Mouse (Mus musculus) liver, adult 2 months (tissue): ENCODE results near the gene Tmem9. TPM values are rescaled to one million over a fixed set of nuclear protein-coding genes. Genes with fewer than 3 reads are reported as not detected.

Source experiments
- DNase-seq: peaks from one replicate; pipeline ENCODE4 v3.0.0-alpha.2; 2011; ENCODE audit warnings: low read depth, low spot score; ENCODE audit errors: extremely low read depth
- H3K27ac ChIP-seq: fragments of 200-500 bp; replicated peaks from 2 replicates; pipeline ENCODE4 v1.5.1; 2012; ENCODE audit warnings: low read depth, mild to moderate bottlenecking, control low read depth, inconsistent platforms, low read length; ENCODE audit not compliant: insufficient read depth
- H3K27me3 ChIP-seq: fragments of 200-500 bp; 2 replicates; pipeline ENCODE4 v1.6.1; 2012; ENCODE audit warnings: mild to moderate bottlenecking, moderate library complexity, low read length, inconsistent platforms; ENCODE audit not compliant: control insufficient read depth, insufficient read depth
- H3K36me3 ChIP-seq: fragments of 200-500 bp; 2 replicates; pipeline ENCODE4 v1.6.1; 2012; ENCODE audit warnings: low read length, inconsistent platforms; ENCODE audit not compliant: control insufficient read depth, insufficient read depth
- H3K4me1 ChIP-seq: fragments of 200-500 bp; 2 replicates; pipeline ENCODE4 v1.6.1; 2011; ENCODE audit warnings: low read length; ENCODE audit not compliant: control insufficient read depth, insufficient read depth
- H3K4me3 ChIP-seq: fragments of 200-500 bp; 2 replicates; pipeline ENCODE4 v1.5.1; 2011; ENCODE audit warnings: low read depth, mild to moderate bottlenecking, control low read depth, low read length, moderate library complexity; ENCODE audit not compliant: insufficient read depth
- H3K79me2 ChIP-seq: fragments of 200-500 bp; 2 replicates; pipeline ENCODE4 v1.6.1; 2012; ENCODE audit warnings: inconsistent platforms, mild to moderate bottlenecking, low read length, moderate library complexity; ENCODE audit not compliant: control insufficient read depth, insufficient read depth
- H3K9ac ChIP-seq: fragments of 200-500 bp; 2 replicates; pipeline ENCODE4 v1.6.1; 2012; ENCODE audit warnings: low read depth, mild to moderate bottlenecking, control low read depth, inconsistent platforms, low read length
- CTCF ChIP-seq: fragments of 200-500 bp; IDR thresholded peaks from 2 replicates; pipeline ENCODE4 v1.5.1; 2011; ENCODE audit warnings: low read depth, low read length, control low read depth
- POLR2A ChIP-seq: fragments of 200-500 bp; IDR thresholded peaks from 2 replicates; pipeline ENCODE4 v1.6.1; 2011; ENCODE audit warnings: low read length, control low read depth; ENCODE audit not compliant: insufficient read depth; ENCODE audit errors: extremely low read depth
- WGBS: fragments of 180-500 bp; shearing (Covaris S2); methylation state at CpG from one replicate; pipeline ENCODE4 v1.1.7; 2018; 5-methylcytosine and 5-hydroxymethylcytosine counted together
- polyA plus RNA-seq: library from polyadenylated mRNA; depleted of rRNA; stranded (reverse); fragments of >200 nt; gene quantifications from 2 replicates; pipeline ENCODE4 v1.2.3, GENCODE M21; 2012; rRNA removed
- total RNA-seq: library from RNA; depleted of rRNA; stranded (reverse); fragments of >200 nt; gene quantifications from 2 replicates; pipeline ENCODE4 v1.2.3, GENCODE M21; 2014; rRNA removed

Gene Tmem9
- 18.2 and 20.1 TPM in 2 replicates for total RNA-seq
- polyA plus RNA-seq, result 32.3 and 39.1 TPM in 2 replicates

DNA sequence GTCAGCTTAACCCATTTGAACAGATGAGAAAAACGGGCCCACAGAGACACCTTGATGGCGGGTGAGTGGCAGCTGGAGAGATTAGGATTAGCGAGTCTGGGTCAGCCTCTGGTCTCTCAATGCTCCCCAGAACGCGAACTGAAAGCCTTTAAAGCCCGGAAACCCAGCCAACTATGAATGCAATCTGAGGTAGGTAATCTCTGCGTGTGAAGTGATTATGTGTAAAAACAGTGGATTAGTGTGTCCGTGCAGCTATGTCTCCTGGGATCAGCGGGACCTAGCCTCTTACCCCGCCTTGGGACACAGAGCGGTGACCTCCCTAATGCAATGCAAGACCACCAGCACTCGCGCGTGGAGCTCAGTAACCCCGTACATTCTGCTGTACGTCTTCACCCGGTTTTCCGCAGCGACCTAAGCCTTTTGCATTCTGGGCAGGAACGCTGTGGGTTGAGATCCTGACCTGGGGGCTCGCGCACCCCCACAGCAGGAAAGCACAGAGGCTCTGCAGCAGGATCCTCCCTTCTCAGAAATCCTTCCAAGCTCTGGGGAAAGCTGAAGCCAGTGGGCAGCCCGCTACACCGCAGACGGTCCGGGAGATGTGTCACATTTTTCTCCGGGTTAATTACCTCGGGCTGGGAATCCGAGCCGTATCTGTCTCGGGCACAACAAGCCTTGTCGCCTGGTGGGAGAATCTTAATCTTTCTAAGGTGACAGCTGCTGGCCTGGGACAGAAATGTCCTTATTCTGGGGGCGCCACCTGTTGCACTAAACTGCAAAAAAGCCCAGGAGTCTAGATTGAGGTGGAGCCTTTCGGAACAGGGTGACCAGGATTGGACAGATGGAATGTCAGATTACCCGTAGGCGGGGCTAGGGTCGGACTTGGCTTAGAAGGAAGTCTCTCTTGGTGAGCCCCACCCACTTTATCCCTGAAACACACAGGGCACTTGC is at the start of gene Tmem9:
Tmem9 (plus strand) TSS at position 940 of the 948 bp plus-strand sequence.
- no peaks in the 10 kb centered on the region; the same call in 1 of the 2 replicates for H3K4me1 ChIP-seq
- TF ChIP-seq POLR2A (no peak), CTCF (no peak)

GRCm38 (mm10) chr1:135958483-135958882 is 49.5 kb upstream of the Tmem9 start:
- Histone ChIP-seq H3K4me3 (no peak overlapping the region), H3K9ac (no peak overlapping the region), H3K36me3 (no peaks in the 10 kb centered on the region), H3K27me3 (no peaks in the 10 kb centered on the region), H3K27ac (no peak overlapping the region), H3K4me1 (no peaks in the 10 kb centered on the region), H3K79me2 (no peaks in the 10 kb centered on the region)
- 40% methylated on average over 4 of the region's 4 CpGs for WGBS
- TF ChIP-seq POLR2A, result no peak
- peak; percentile 57 for TF ChIP-seq CTCF
- DNase-seq, result peak; percentile 43

More for the DNA sequence above, at the start of gene Tmem9:
- 8% methylated on average over 37 of the region's 37 CpGs for WGBS
- peak within 1 kb of the TSS; percentile 64 for H3K9ac ChIP-seq
- no peaks in the 10 kb centered on the region for H3K79me2 ChIP-seq
- H3K36me3 ChIP-seq, result no peaks in the 10 kb centered on the region
- H3K27ac ChIP-seq, result no peak within 1 kb of the TSS; the same call in 1 of the 2 replicates
- peak; percentile 95 for DNase-seq
- H3K4me3 ChIP-seq, result peak within 1 kb of the TSS; percentile 53
- no peaks in the 10 kb centered on the region for H3K27me3 ChIP-seq

DNA sequence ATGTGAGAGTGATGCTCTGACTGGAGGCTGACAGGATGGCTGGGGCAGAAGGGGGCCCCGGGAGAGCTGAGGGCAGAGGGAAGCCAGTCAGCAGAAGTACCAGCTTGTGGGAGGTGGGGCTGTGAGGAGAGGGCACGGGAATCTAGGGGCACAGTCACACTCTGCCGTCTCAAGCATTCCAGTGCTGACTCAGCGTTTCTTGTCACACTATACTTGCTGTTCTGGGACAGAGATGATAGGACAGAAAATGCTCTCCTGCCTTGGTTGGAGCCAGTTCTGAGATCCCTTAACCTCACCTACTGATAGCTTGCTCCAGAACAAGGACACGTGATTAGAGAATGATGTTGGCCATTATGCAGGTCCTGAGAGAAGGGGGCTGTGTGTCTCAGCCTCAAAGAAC is 44.8 kb upstream of the Tmem9 start:
- Histone ChIP-seq H3K27me3 (no peaks in the 10 kb centered on the region), H3K9ac (no peak overlapping the region), H3K27ac (no peak overlapping the region), H3K79me2 (no peaks in the 10 kb centered on the region), H3K4me1 (no peaks in the 10 kb centered on the region), H3K36me3 (no peaks in the 10 kb centered on the region), H3K4me3 (no peak overlapping the region)
- 59% methylated on average over 5 of the region's 5 CpGs for WGBS
- TF ChIP-seq CTCF (no peak), POLR2A (no peak)
- DNase-seq, result no peak

DNA sequence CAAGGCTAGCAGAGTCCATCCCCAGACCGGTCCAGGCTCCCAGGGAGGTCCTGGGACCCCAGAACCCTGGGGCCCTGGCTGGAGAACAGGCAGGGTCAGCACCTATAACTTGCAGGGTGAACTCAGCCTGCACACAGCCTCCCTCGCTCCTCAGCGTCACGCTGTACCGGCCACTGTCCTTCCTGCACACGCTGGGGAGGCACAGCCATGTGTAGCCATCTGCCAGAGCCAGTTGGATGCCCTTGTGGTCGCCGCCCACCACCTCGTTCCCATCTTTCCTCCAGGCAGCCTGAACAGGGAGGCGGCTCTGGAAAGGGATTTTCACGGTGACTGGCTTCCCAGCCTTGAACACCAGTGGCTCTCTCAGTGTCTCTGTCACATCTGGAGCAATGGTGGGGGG is 43.4 kb upstream of the Tmem9 start:
- Histone ChIP-seq H3K27ac (no peak overlapping the region), H3K36me3 (no peaks in the 10 kb centered on the region), H3K27me3 (no peaks in the 10 kb centered on the region), H3K79me2 (no peaks in the 10 kb centered on the region), H3K9ac (no peak overlapping the region), H3K4me1 (no peaks in the 10 kb centered on the region), H3K4me3 (no peak overlapping the region)
- 80% methylated on average over 11 of the region's 11 CpGs for WGBS
- TF ChIP-seq CTCF (no peak), POLR2A (no peak)
- DNase-seq, result no peak

DNA sequence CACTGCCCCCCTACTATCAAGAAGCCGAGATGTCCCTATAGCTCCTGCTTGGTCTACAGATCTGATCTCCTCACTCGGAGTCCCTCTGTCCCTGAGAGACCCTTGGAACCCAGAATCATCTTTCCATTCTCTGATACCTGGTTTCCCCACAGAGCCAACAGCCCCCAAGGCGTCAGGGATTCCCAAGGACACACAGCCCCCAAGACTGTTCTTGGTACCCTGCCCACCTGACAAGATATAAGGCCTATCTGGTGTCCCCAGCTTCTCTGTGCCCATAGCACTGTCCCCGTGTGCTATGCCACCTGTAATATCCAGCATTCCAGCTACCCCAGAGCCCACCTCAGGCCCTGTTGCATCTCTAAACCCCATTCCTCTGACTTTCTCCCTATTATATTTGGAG is 40.2 kb upstream of the Tmem9 start:
- Histone ChIP-seq H3K27me3 (no peaks in the 10 kb centered on the region), H3K27ac (no peak overlapping the region), H3K9ac (no peak overlapping the region), H3K4me1 (no peaks in the 10 kb centered on the region), H3K36me3 (no peaks in the 10 kb centered on the region), H3K79me2 (no peaks in the 10 kb centered on the region), H3K4me3 (no peak overlapping the region)
- 68% methylated on average over 4 of the region's 4 CpGs for WGBS
- no peak for DNase-seq
- TF ChIP-seq CTCF (no peak), POLR2A (no peak)

DNA sequence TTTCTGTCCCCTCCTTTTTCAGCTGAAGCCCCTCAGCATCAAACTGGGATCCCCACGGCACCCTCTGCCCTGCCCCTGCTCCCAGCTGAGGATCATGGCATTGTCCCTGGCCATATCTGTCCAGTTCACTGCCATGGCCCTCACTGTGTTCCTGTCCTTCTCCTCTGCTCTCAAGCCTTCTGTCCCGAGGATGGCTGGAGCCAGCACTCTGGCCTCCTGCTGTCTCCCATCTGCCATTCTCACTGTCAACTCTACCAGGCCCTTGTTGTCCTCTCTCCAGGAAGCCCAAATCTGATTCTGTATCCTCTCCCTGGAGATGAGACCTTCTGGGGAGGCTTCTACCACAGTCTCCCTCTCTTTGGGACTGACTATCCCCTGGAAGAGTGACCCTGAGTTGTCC is 37.5 kb upstream of the Tmem9 start:
- no peak for DNase-seq
- Histone ChIP-seq H3K4me3 (no peak overlapping the region), H3K27me3 (no peaks in the 10 kb centered on the region), H3K4me1 (no peaks in the 10 kb centered on the region), H3K27ac (no peak overlapping the region), H3K36me3 (no peaks in the 10 kb centered on the region), H3K9ac (no peak overlapping the region), H3K79me2 (no peaks in the 10 kb centered on the region)
- TF ChIP-seq POLR2A (no peak), CTCF (no peak)
- WGBS, result 63% methylated on average over 2 of the region's 2 CpGs
